Mouse (Mus musculus) MEL (cell line): ENCODE data around the gene Adra2a. TPM values are rescaled to one million over a fixed set of nuclear protein-coding genes. Genes with fewer than 3 reads are reported as not detected.

Source experiments
- DNase-seq: peaks from one replicate; pipeline ENCODE4 v3.0.0; 2011; ENCODE audit warnings: low read depth, low spot score
- H3K27ac ChIP-seq: 2 replicates; pipeline ENCODE4 v1.5.1; 2012; ENCODE audit warnings: low read depth, mild to moderate bottlenecking, control low read depth, low read length, moderate library complexity; ENCODE audit not compliant: control insufficient read depth
- H3K27me3 ChIP-seq, 2 experiments: fragments of 150-350 bp in 1 of 2; sonication (generic) in 1 of 2; 2 replicates each; pipeline ENCODE4 v1.6.1; 2012; ENCODE audit warnings: low read length in 2 of 2, mild to moderate bottlenecking in 2 of 2, improper control_type of control experiment in 1 of 2, moderate library complexity in 1 of 2; ENCODE audit not compliant: insufficient read depth in 2 of 2, control insufficient read depth in 1 of 2
- H3K36me3 ChIP-seq, 2 experiments: 2 replicates each; pipeline ENCODE4 v1.6.1; 2012 to 2014; ENCODE audit warnings: low read length in 2 of 2, improper control_type of control experiment in 1 of 2, inconsistent platforms in 1 of 2, mild to moderate bottlenecking in 1 of 2; ENCODE audit not compliant: insufficient read depth in 2 of 2, control insufficient read depth in 1 of 2
- H3K4me1 ChIP-seq, 2 experiments: fragments of 150-350 bp in 1 of 2; sonication (generic) in 1 of 2; 2 replicates each; pipeline ENCODE4 v1.6.1; 2012; ENCODE audit warnings: low read length in 2 of 2, improper control_type of control experiment in 1 of 2, mild to moderate bottlenecking in 1 of 2; ENCODE audit not compliant: insufficient read depth in 2 of 2, control insufficient read depth in 1 of 2
- H3K4me3 ChIP-seq, 2 experiments: fragments of 150-350 bp in 1 of 2; sonication (generic) in 1 of 2; 2 replicates each; pipeline ENCODE4 v1.5.1; 2012; ENCODE audit warnings: low read depth in 2 of 2, low read length in 2 of 2, mild to moderate bottlenecking in 2 of 2, moderate library complexity in 2 of 2, control low read depth in 1 of 2, improper control_type of control experiment in 1 of 2; ENCODE audit not compliant: control insufficient read depth in 1 of 2, insufficient read depth in 1 of 2
- H3K79me2 ChIP-seq: 2 replicates; pipeline ENCODE4 v1.6.1; 2012; ENCODE audit warnings: mild to moderate bottlenecking, low read length, moderate library complexity; ENCODE audit not compliant: control insufficient read depth, poor library complexity, insufficient read depth
- H3K9ac ChIP-seq: 2 replicates; pipeline ENCODE4 v1.6.1; 2012; ENCODE audit warnings: low read depth, mild to moderate bottlenecking, control low read depth, low read length, moderate library complexity; ENCODE audit not compliant: control insufficient read depth, poor library complexity, severe bottlenecking
- H3K9me3 ChIP-seq: fragments of 150-350 bp; sonication (generic); replicated peaks from 2 replicates; pipeline ENCODE4 v1.6.1; 2012; ENCODE audit warnings: mild to moderate bottlenecking, low read length, improper control_type of control experiment, moderate library complexity; ENCODE audit not compliant: insufficient read depth
- CTCF ChIP-seq, 3 experiments: IDR thresholded peaks in 2 of 3; conservative IDR thresholded peaks in 1 of 3; 2 replicates each; pipeline ENCODE4 v1.5.1; 2011 to 2012; ENCODE audit warnings: low read length in 3 of 3, low read depth in 2 of 3, mild to moderate bottlenecking in 2 of 3, improper control_type of control experiment in 1 of 3, inconsistent platforms in 1 of 3, mixed read lengths in 1 of 3, moderate library complexity in 1 of 3; ENCODE audit not compliant: control insufficient read depth in 1 of 3, insufficient read depth in 1 of 3, poor library complexity in 1 of 3, severe bottlenecking in 1 of 3
- ELF1 ChIP-seq: IDR thresholded peaks from 2 replicates; pipeline ENCODE4 v1.6.1; 2014; ENCODE audit warnings: low read depth, mild to moderate bottlenecking, inconsistent platforms, low read length, improper control_type of control experiment, moderate library complexity
- ETS1 ChIP-seq: IDR thresholded peaks from 2 replicates; pipeline ENCODE4 v1.6.1; 2012; ENCODE audit warnings: low read depth, mild to moderate bottlenecking, inconsistent platforms, low read length, improper control_type of control experiment, moderate library complexity
- JUND ChIP-seq: IDR thresholded peaks from 2 replicates; pipeline ENCODE4 v1.6.1; 2011; ENCODE audit warnings: low read depth, mild to moderate bottlenecking, improper control_type of control experiment, low read length
- MAX ChIP-seq: IDR thresholded peaks from 2 replicates; pipeline ENCODE4 v1.6.1; 2011; ENCODE audit warnings: low read length, improper control_type of control experiment
- MXI1 ChIP-seq: IDR thresholded peaks from 2 replicates; pipeline ENCODE4 v1.6.1; 2011; ENCODE audit warnings: mild to moderate bottlenecking, low read depth, low read length, improper control_type of control experiment
- POLR2AphosphoS2 ChIP-seq: IDR thresholded peaks from 2 replicates; pipeline ENCODE4 v1.6.1; 2011; ENCODE audit warnings: low read length, improper control_type of control experiment
- RAD21 ChIP-seq: IDR thresholded peaks from 2 replicates; pipeline ENCODE4 v1.6.1; 2011; ENCODE audit warnings: mild to moderate bottlenecking, low read depth, low read length, improper control_type of control experiment
- SMC3 ChIP-seq: IDR thresholded peaks from 2 replicates; pipeline ENCODE4 v1.6.1; 2011; ENCODE audit warnings: low read depth, low read length, improper control_type of control experiment
- TAL1 ChIP-seq: IDR thresholded peaks from 2 replicates; pipeline ENCODE4 v1.6.1; 2012; ENCODE audit warnings: mild to moderate bottlenecking, inconsistent platforms, low read length, moderate library complexity, mixed read lengths
- TBP ChIP-seq: IDR thresholded peaks from 2 replicates; pipeline ENCODE4 v1.8.0; 2011; ENCODE audit warnings: low read depth, low read length, improper control_type of control experiment
- UBTF ChIP-seq: IDR thresholded peaks from 2 replicates; pipeline ENCODE4 v1.6.1; 2012; ENCODE audit warnings: low read depth, mild to moderate bottlenecking, inconsistent platforms, low read length, improper control_type of control experiment, moderate library complexity, borderline replicate concordance; ENCODE audit not compliant: insufficient read depth
- ZC3H11A ChIP-seq: IDR thresholded peaks from 2 replicates; pipeline ENCODE4 v1.6.1; 2012; ENCODE audit warnings: low read depth, mild to moderate bottlenecking, inconsistent platforms, low read length, improper control_type of control experiment
- ZMIZ1 ChIP-seq: IDR thresholded peaks from 2 replicates; pipeline ENCODE4 v1.6.1; 2012; ENCODE audit warnings: low read depth, mild to moderate bottlenecking, inconsistent platforms, low read length, improper control_type of control experiment, moderate library complexity
- polyA plus RNA-seq, 2 experiments: library from polyadenylated mRNA; stranded (reverse) in 1 of 2; unstranded in 1 of 2; fragments of >175 nt in 1 of 2; fragments of >200 nt in 1 of 2; gene quantifications; 2 replicates each; pipeline versions ENCODE4 v1.2.1 to v1.2.4; 2012; ENCODE audit warnings: low replicate concordance in 2 of 2, low read depth in 1 of 2; ENCODE audit not compliant: insufficient read length in 2 of 2, insufficient read depth in 1 of 2, missing spikeins in 1 of 2
- total RNA-seq: library from RNA; depleted of rRNA; stranded (reverse); fragments of 300-350 nt; gene quantifications from 2 replicates; pipeline ENCODE4 v1.2.3, GENCODE M21; 2012

Adra2a gene
- total and polyA plus RNA-seq, 3 experiments = 0.58 to 2.7 TPM; not detected in 1

DNA sequence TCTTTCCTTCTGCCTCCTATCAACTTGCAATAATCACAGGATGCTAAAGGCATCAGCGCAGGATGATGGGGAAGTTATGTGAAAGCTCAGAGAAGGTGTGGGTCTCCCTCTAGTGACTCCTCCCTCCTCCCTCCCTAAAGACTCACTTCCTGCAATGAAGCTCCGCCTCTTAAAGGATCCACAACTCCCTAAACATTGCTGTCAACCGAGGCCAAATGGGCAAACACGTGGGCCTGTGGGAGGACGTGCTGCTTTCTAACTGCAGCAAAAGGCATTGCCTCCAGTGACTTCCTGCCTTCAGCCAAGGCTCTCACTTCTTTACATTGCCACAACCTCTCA is 3.0 kb upstream of the Adra2a start:
- Histone ChIP-seq H3K27me3 (no peaks in the 10 kb centered on the region), H3K4me3 (no peak overlapping the region), H3K79me2 (no peaks in the 10 kb centered on the region; the same call in 1 of the 2 replicates), H3K36me3 (no peaks in the 10 kb centered on the region), H3K9me3 (no peaks in the 10 kb centered on the region), H3K9ac (no peak overlapping the region), H3K4me1 (no peaks in the 10 kb centered on the region), H3K27ac (no peak overlapping the region)
- TF ChIP-seq ELF1 (peak; percentile 60; the same call in 1 of the 2 replicates), TBP (no peak)
- DNase-seq = peak; percentile 64

DNA sequence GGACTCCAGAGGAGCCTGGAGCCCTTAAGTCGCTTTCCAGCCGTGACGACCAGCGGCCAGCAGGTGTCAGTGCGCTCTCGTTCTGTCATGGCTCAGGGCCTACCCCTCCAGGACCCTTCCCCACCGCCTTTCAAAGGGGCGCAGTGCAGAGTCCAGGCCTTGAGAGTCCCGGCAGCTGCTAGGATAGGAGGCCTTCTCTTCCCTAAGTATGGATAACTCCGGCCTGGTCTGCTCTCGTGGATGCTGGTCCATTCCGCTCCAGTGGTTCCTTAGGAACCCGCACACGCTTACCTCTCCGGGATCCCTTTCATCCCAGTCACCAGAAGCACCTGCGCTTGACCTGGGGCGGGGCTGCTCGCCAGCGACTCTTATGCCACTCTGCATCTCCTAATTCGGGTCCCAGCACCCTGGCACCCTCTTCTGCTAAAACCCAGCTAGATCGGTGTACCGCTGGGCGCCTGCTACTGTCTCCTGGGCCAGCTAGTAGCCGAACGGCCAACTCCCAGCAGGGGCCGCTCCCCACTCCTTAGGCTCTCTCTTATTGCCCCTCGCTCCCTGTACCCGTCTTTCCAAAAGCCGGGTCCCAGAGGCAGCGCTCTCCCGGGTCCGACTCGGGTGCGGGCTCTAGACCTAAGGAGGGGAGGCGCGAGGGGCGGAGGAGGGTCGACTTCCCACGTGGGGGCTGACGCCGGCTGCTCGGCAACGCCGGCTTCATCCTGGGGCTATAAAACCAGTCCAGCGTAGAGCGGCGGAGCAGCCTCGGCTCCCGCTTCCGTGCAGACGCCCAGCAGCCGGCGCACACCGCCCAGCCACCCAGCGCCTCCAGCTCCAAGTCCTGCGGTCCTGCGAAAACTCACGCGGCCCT is 788 bp downstream of the Adra2a start:
- H3K9ac ChIP-seq = peak overlapping the region; percentile 63
- H3K4me1 ChIP-seq = no peaks in the 10 kb centered on the region
- H3K27ac ChIP-seq = no peak overlapping the region
- TF ChIP-seq ZMIZ1 (0 out of 2 replicates have a peak, but pooled peaks have one; percentile 7), CTCF (IDR thresholded peaks at IDR 0.05 in 2 of 3, conservative IDR thresholded peaks at IDR 0.05 in 1 of 3; ENCODE audit: control insufficient read depth in 1 of 3, insufficient read depth in 1 of 3, low read depth in 2 of 3, low read length in 3 of 3, poor library complexity in 1 of 3, severe bottlenecking in 1 of 3) (peak; percentile 45 to 87 (median 66)), ZC3H11A (peak; percentile 56), RAD21 (peak; percentile 71), MXI1 (peak; percentile 25; the same call in 1 of the 2 replicates), UBTF (peak; percentile 35; the same call in 1 of the 2 replicates), JUND (no peak), ETS1 (no peak), MAX (0 out of 2 replicates have a peak, but pooled peaks have one; percentile 13), POLR2AphosphoS2 (no peak), TAL1 (no peak), SMC3 (peak; percentile 69)
- H3K36me3 ChIP-seq = no peaks in the 10 kb centered on the region
- H3K27me3 ChIP-seq = no peaks in the 10 kb centered on the region
- no peaks in the 10 kb centered on the region; the same call in 1 of the 2 replicates for H3K79me2 ChIP-seq
- no peaks in the 10 kb centered on the region for H3K9me3 ChIP-seq
- DNase-seq = peak; percentile 73
- H3K4me3 ChIP-seq = peak overlapping the region; percentile 55 to 73
